Comparison of ENCODE assay signal across 21 mouse cellular contexts in the genomic region with DNA sequence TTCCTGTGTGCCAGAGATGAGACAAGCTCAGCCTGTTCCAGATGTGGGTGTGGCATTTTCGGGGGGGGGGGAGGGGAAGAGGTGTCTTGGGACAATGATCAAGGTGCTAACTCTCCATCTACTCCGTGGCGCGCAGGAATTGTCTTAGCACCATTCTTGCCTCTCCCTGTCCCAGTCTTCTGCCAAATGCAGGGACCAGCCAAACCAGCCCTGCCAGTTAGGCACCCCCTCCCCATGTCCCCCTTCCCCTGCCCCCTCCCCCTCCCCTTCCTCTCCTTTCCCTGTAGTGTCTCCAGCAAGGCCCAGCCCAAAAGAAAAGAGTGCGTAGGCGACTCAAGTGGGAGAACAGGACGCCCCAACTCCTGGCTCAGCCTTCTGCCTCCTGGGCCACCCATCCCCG. TPM values are rescaled to one million over a fixed set of nuclear protein-coding genes. Genes with fewer than 3 reads are reported as not detected.
DNase-seq lines count a peak whose midpoint lies in the region; ATAC-seq and TF ChIP-seq lines count a peak whose summit lies in the region.
"Had no signal": no experiment of that assay in that cellular context is flagged by ENCODE, and none has a peak within 500 bp of the region (broad histone marks: within the 10 kb centered on the region; RNA-seq: fewer than 3 reads in every experiment).

No protein-coding gene starts in this region.

- H3K9ac ChIP-seq in limb, embryonic 15.5 days = no peak overlapping the region
- H3K9ac ChIP-seq in stomach, embryonic 14.5 days (replicated peaks; ENCODE audit: low read depth, low read length) = no peak overlapping the region
- no peak overlapping the region for H3K9ac ChIP-seq in stomach, postnatal 0 days (ENCODE audit: low read length)
- no peak overlapping the region for H3K9ac ChIP-seq in embryonic facial prominence, embryonic 14.5 days (ENCODE audit: low read depth, low read length)
- no peak overlapping the region for H3K9ac ChIP-seq in forebrain, embryonic 11.5 days (ENCODE audit: low read length)
- H3K9ac ChIP-seq: forebrain, embryonic 13.5 days; forebrain, postnatal 0 days; heart, embryonic 15.5 days; hindbrain, embryonic 13.5 days had no signal

- H3K4me3 ChIP-seq in limb, embryonic 15.5 days = no peak overlapping the region
- no peak overlapping the region for H3K4me3 ChIP-seq in limb, embryonic 10.5 days
- H3K4me3 ChIP-seq in stomach, embryonic 14.5 days (ENCODE audit: low read depth, low read length) = no peak overlapping the region
- H3K4me3 ChIP-seq in stomach, postnatal 0 days (ENCODE audit: low read depth, low read length) = no peak overlapping the region
- H3K4me3 ChIP-seq in embryonic facial prominence, embryonic 14.5 days (ENCODE audit: low read depth, low read length) = no peak overlapping the region
- H3K4me3 ChIP-seq in forebrain, embryonic 11.5 days (ENCODE audit: low read depth, low read length) = no peak overlapping the region
- H3K4me3 ChIP-seq: forebrain, embryonic 13.5 days; heart, adult 2 months; heart, embryonic 15.5 days; hindbrain, embryonic 13.5 days had no signal

- 0 out of 2 replicates have a peak, but pooled peaks cover 7% of the 10 kb centered on the region for H3K4me1 ChIP-seq in limb, embryonic 15.5 days
- no peaks in the 10 kb centered on the region for H3K4me1 ChIP-seq in limb, embryonic 10.5 days
- H3K4me1 ChIP-seq in stomach, embryonic 14.5 days (ENCODE audit: control insufficient read depth, insufficient read depth, low read length) = no peaks in the 10 kb centered on the region
- no peaks in the 10 kb centered on the region for H3K4me1 ChIP-seq in stomach, postnatal 0 days (replicated peaks; ENCODE audit: control insufficient read depth, insufficient read depth)
- H3K4me1 ChIP-seq in embryonic facial prominence, embryonic 14.5 days (ENCODE audit: control insufficient read depth, insufficient read depth, low read length) = no peaks in the 10 kb centered on the region
- no peaks in the 10 kb centered on the region for H3K4me1 ChIP-seq in forebrain, embryonic 11.5 days (replicated peaks; ENCODE audit: control insufficient read depth, insufficient read depth, low read length)
- H3K4me1 ChIP-seq: forebrain, embryonic 13.5 days; heart, embryonic 15.5 days; hindbrain, embryonic 13.5 days had no signal

- ATAC-seq in limb, embryonic 15.5 days (ENCODE audit: insufficient number of reproducible peaks, low FRiP score, low TSS enrichment, low read depth) = peak; percentile 56; the same call in 1 of the 2 replicates
- 0 out of 2 replicates have a peak, but pooled peaks have one; percentile 28 for ATAC-seq in stomach, embryonic 14.5 days (ENCODE audit: insufficient number of reproducible peaks, insufficient read depth, low FRiP score, low read depth)
- ATAC-seq in stomach, postnatal 0 days (ENCODE audit: low FRiP score, low TSS enrichment) = no peak
- peak; percentile 84 for ATAC-seq in embryonic facial prominence, embryonic 14.5 days (ENCODE audit: low read depth)
- ATAC-seq in forebrain, embryonic 11.5 days (replicated peaks; ENCODE audit: low FRiP score) = no peak
- ATAC-seq: forebrain, embryonic 13.5 days; forebrain, postnatal 0 days; Patski had no signal

- TF ChIP-seq CTCF in stomach, postnatal 0 days (IDR thresholded peaks at IDR 0.05; ENCODE audit: low read depth) = no peak

- no peak overlapping the region; the same call in 1 of the 2 replicates for H3K27ac ChIP-seq in limb, embryonic 15.5 days
- no peak overlapping the region for H3K27ac ChIP-seq in limb, embryonic 10.5 days
- H3K27ac ChIP-seq in stomach, embryonic 14.5 days (ENCODE audit: low read length) = no peak overlapping the region
- no peak overlapping the region for H3K27ac ChIP-seq in stomach, postnatal 0 days (replicated peaks)
- no peak overlapping the region for H3K27ac ChIP-seq in embryonic facial prominence, embryonic 14.5 days (replicated peaks; ENCODE audit: low read depth, low read length)
- no peak overlapping the region for H3K27ac ChIP-seq in forebrain, embryonic 11.5 days (ENCODE audit: low read depth, low read length)
- H3K27ac ChIP-seq: forebrain, embryonic 13.5 days; heart, adult 2 months; heart, embryonic 15.5 days; hindbrain, embryonic 13.5 days had no signal

- DNase-seq in limb, embryonic 10.5 days (ENCODE audit: low spot score) = no peak
- DNase-seq in stomach, postnatal 0 days (ENCODE audit: low spot score) = no peak
- peak; percentile 66 for DNase-seq in embryonic facial prominence, embryonic 14.5 days (ENCODE audit: low spot score)
- DNase-seq in forebrain, embryonic 11.5 days (ENCODE audit: low spot score) = no peak
- DNase-seq: adrenal gland, adult 2 months; adrenal gland, postnatal 25 days; cerebellum, adult 18-20 months; cerebellum, adult 9-11 months; cerebellum, postnatal 36 days; forebrain, postnatal 0 days; gastrocnemius, postnatal 14 days; heart, adult 2 months; heart, postnatal 14 days had no signal

- H3K9me3 ChIP-seq in limb, embryonic 15.5 days = no peaks in the 10 kb centered on the region
- no peaks in the 10 kb centered on the region for H3K9me3 ChIP-seq in limb, embryonic 10.5 days (replicated peaks)
- no peaks in the 10 kb centered on the region for H3K9me3 ChIP-seq in stomach, embryonic 14.5 days (ENCODE audit: control insufficient read depth, low read depth, low read length)
- H3K9me3 ChIP-seq in stomach, postnatal 0 days (ENCODE audit: control insufficient read depth, low read length) = no peaks in the 10 kb centered on the region
- H3K9me3 ChIP-seq in embryonic facial prominence, embryonic 14.5 days (ENCODE audit: control insufficient read depth, low read length) = no peaks in the 10 kb centered on the region
- no peaks in the 10 kb centered on the region for H3K9me3 ChIP-seq in forebrain, embryonic 11.5 days (ENCODE audit: control insufficient read depth, low read length)
- H3K9me3 ChIP-seq: forebrain, embryonic 13.5 days; heart, embryonic 15.5 days; hindbrain, embryonic 13.5 days had no signal

- H3K36me3 ChIP-seq in limb, embryonic 15.5 days = no peaks in the 10 kb centered on the region
- H3K36me3 ChIP-seq in limb, embryonic 10.5 days = no peaks in the 10 kb centered on the region
- H3K36me3 ChIP-seq in stomach, embryonic 14.5 days (ENCODE audit: control insufficient read depth, insufficient read depth, low read length) = no peaks in the 10 kb centered on the region
- no peaks in the 10 kb centered on the region for H3K36me3 ChIP-seq in stomach, postnatal 0 days (ENCODE audit: control insufficient read depth, insufficient read depth, low read length)
- H3K36me3 ChIP-seq in embryonic facial prominence, embryonic 14.5 days (ENCODE audit: control insufficient read depth, insufficient read depth, low read length) = no peaks in the 10 kb centered on the region
- no peaks in the 10 kb centered on the region for H3K36me3 ChIP-seq in forebrain, embryonic 11.5 days (ENCODE audit: control insufficient read depth, insufficient read depth, low read length)
- H3K36me3 ChIP-seq: heart, embryonic 15.5 days; hindbrain, embryonic 13.5 days had no signal

- H3K27me3 ChIP-seq in limb, embryonic 15.5 days = no peaks in the 10 kb centered on the region
- no peaks in the 10 kb centered on the region for H3K27me3 ChIP-seq in limb, embryonic 10.5 days (ENCODE audit: low read depth, poor library complexity, severe bottlenecking)
- H3K27me3 ChIP-seq in stomach, embryonic 14.5 days (ENCODE audit: control insufficient read depth, insufficient read depth, low read length) = no peaks in the 10 kb centered on the region
- no peaks in the 10 kb centered on the region for H3K27me3 ChIP-seq in stomach, postnatal 0 days (ENCODE audit: control insufficient read depth, insufficient read depth, low read length)
- no peaks in the 10 kb centered on the region for H3K27me3 ChIP-seq in embryonic facial prominence, embryonic 14.5 days (replicated peaks; ENCODE audit: control insufficient read depth, insufficient read depth, low read length)
- H3K27me3 ChIP-seq in forebrain, embryonic 11.5 days (ENCODE audit: control insufficient read depth, insufficient read depth, low read length) = no peaks in the 10 kb centered on the region
- H3K27me3 ChIP-seq: forebrain, embryonic 13.5 days; Patski had no signal

- no peak for TF ChIP-seq EP300 in stomach, postnatal 0 days (optimal IDR thresholded peaks at IDR 0.05)

- 38% methylated on average over 8 of the region's 8 CpGs for WGBS in limb, embryonic 15.5 days
- 41% methylated on average over 8 of the region's 8 CpGs for WGBS in limb, embryonic 10.5 days
- WGBS in stomach, embryonic 14.5 days = 46% methylated on average over 8 of the region's 8 CpGs
- 41% methylated on average over 6 of the region's 8 CpGs for WGBS in stomach, postnatal 0 days
- WGBS in embryonic facial prominence, embryonic 14.5 days = 57% methylated on average over 7 of the region's 8 CpGs
- WGBS in forebrain, embryonic 11.5 days = 51% methylated on average over 8 of the region's 8 CpGs

- no peak overlapping the region for H3K4me2 ChIP-seq in limb, embryonic 15.5 days
- H3K4me2 ChIP-seq in stomach, embryonic 14.5 days (replicated peaks; ENCODE audit: low read depth, low read length) = no peak overlapping the region
- H3K4me2 ChIP-seq in stomach, postnatal 0 days (replicated peaks; ENCODE audit: low read depth) = no peak overlapping the region
- H3K4me2 ChIP-seq in embryonic facial prominence, embryonic 14.5 days (ENCODE audit: low read depth, low read length) = no peak overlapping the region
- no peak overlapping the region for H3K4me2 ChIP-seq in forebrain, embryonic 11.5 days (ENCODE audit: low read depth, low read length, severe bottlenecking)
- H3K4me2 ChIP-seq: forebrain, embryonic 13.5 days; heart, embryonic 11.5 days; heart, embryonic 15.5 days; hindbrain, embryonic 13.5 days had no signal

RNA-seq across cellular contexts. Expression of a gene that starts 16.8 kb away (rescaled TPM):
- polyA plus RNA-seq in limb, embryonic 15.5 days (2015; fragmentation: Nextera tagmentation; extraction: Ambion mirVana) = 1.6 and 2.0 TPM in 2 replicates
- 2.2 and 3.2 TPM in 2 replicates for polyA plus RNA-seq in limb, embryonic 10.5 days (2016; fragmentation: Nextera tagmentation; extraction: Ambion mirVana)
- polyA plus RNA-seq in stomach, embryonic 14.5 days (2014; fragmentation: Nextera tagmentation; extraction: Ambion mirVana) = 2.5 and 3.3 TPM in 2 replicates
- 0.15 and 0.27 TPM in 2 replicates for polyA plus RNA-seq in stomach, postnatal 0 days (2015; fragmentation: Nextera tagmentation; extraction: Ambion mirVana)
- 0.67 and 1.5 TPM in 2 replicates for polyA plus RNA-seq in embryonic facial prominence, embryonic 14.5 days (2014; fragmentation: Nextera tagmentation; extraction: Ambion mirVana)
- 5.2 and 6.6 TPM in 2 replicates for polyA plus RNA-seq in forebrain, embryonic 11.5 days (2014; fragmentation: Nextera tagmentation; extraction: Ambion mirVana)
- polyA plus RNA-seq: activated CD4-positive, CD25-positive, alpha-beta regulatory T cell, adult 4 months; heart, embryonic 15.5 days had no signal

RNA-seq across cellular contexts. Expression of a gene that starts 17.7 kb away (rescaled TPM):
- polyA plus RNA-seq in limb, embryonic 15.5 days (2015; fragmentation: Nextera tagmentation; extraction: Ambion mirVana) = 82.1 and 91.0 TPM in 2 replicates
- 1.8 and 2.1 TPM in 2 replicates for polyA plus RNA-seq in limb, embryonic 10.5 days (2016; fragmentation: Nextera tagmentation; extraction: Ambion mirVana)
- 2.8 and 3.6 TPM in 2 replicates for polyA plus RNA-seq in stomach, embryonic 14.5 days (2014; fragmentation: Nextera tagmentation; extraction: Ambion mirVana)
- 83.2 and 87.1 TPM in 2 replicates for polyA plus RNA-seq in stomach, postnatal 0 days (2015; fragmentation: Nextera tagmentation; extraction: Ambion mirVana)
- polyA plus RNA-seq in embryonic facial prominence, embryonic 14.5 days (2014; fragmentation: Nextera tagmentation; extraction: Ambion mirVana) = 14.2 and 16.3 TPM in 2 replicates
- 1.4 and 1.6 TPM in 2 replicates for polyA plus RNA-seq in forebrain, embryonic 11.5 days (2014; fragmentation: Nextera tagmentation; extraction: Ambion mirVana)

RNA-seq across cellular contexts. Expression of a gene that starts 41.2 kb away (rescaled TPM):
- polyA plus RNA-seq in limb, embryonic 15.5 days (2015; fragmentation: Nextera tagmentation; extraction: Ambion mirVana) = not detected in 2 replicates
- polyA plus RNA-seq in limb, embryonic 10.5 days (2016; fragmentation: Nextera tagmentation; extraction: Ambion mirVana) = not detected in 2 replicates
- 0.38 TPM in 1 of 2 replicates, not detected in the other for polyA plus RNA-seq in stomach, embryonic 14.5 days (2014; fragmentation: Nextera tagmentation; extraction: Ambion mirVana)
- polyA plus RNA-seq in stomach, postnatal 0 days (2015; fragmentation: Nextera tagmentation; extraction: Ambion mirVana) = 0.39 and 0.56 TPM in 2 replicates
- not detected in 2 replicates for polyA plus RNA-seq in embryonic facial prominence, embryonic 14.5 days (2014; fragmentation: Nextera tagmentation; extraction: Ambion mirVana)
- not detected in 2 replicates for polyA plus RNA-seq in forebrain, embryonic 11.5 days (2014; fragmentation: Nextera tagmentation; extraction: Ambion mirVana)
- polyA plus RNA-seq: activated CD4-positive, CD25-positive, alpha-beta regulatory T cell, adult 4 months; adrenal gland, adult 2 months; forebrain, embryonic 13.5 days; forebrain, postnatal 0 days; heart, adult 2 months; heart, embryonic 11.5 days; heart, embryonic 15.5 days; hindbrain, embryonic 13.5 days; Patski had no signal

RNA-seq across cellular contexts. Expression of a gene that starts 45.8 kb away (rescaled TPM):
- polyA plus RNA-seq in limb, embryonic 15.5 days (2015; fragmentation: Nextera tagmentation; extraction: Ambion mirVana) = 0.76 and 0.78 TPM in 2 replicates
- polyA plus RNA-seq in limb, embryonic 10.5 days (2016; fragmentation: Nextera tagmentation; extraction: Ambion mirVana) = 2.1 and 2.4 TPM in 2 replicates
- polyA plus RNA-seq in stomach, embryonic 14.5 days (2014; fragmentation: Nextera tagmentation; extraction: Ambion mirVana) = 3.1 and 4.1 TPM in 2 replicates
- polyA plus RNA-seq in stomach, postnatal 0 days (2015; fragmentation: Nextera tagmentation; extraction: Ambion mirVana) = 21.6 and 24.8 TPM in 2 replicates
- polyA plus RNA-seq in embryonic facial prominence, embryonic 14.5 days (2014; fragmentation: Nextera tagmentation; extraction: Ambion mirVana) = 0.36 and 0.39 TPM in 2 replicates
- 0.80 and 1.2 TPM in 2 replicates for polyA plus RNA-seq in forebrain, embryonic 11.5 days (2014; fragmentation: Nextera tagmentation; extraction: Ambion mirVana)
- polyA plus RNA-seq: activated CD4-positive, CD25-positive, alpha-beta regulatory T cell, adult 4 months; forebrain, postnatal 0 days had no signal

RNA-seq across cellular contexts. Expression of a gene that starts 47.6 kb away (rescaled TPM):
- 87.9 and 98.8 TPM in 2 replicates for polyA plus RNA-seq in limb, embryonic 15.5 days (2015; fragmentation: Nextera tagmentation; extraction: Ambion mirVana)
- 170 TPM in 2 replicates for polyA plus RNA-seq in limb, embryonic 10.5 days (2016; fragmentation: Nextera tagmentation; extraction: Ambion mirVana)
- polyA plus RNA-seq in stomach, embryonic 14.5 days (2014; fragmentation: Nextera tagmentation; extraction: Ambion mirVana) = 89.3 and 92.6 TPM in 2 replicates
- polyA plus RNA-seq in stomach, postnatal 0 days (2015; fragmentation: Nextera tagmentation; extraction: Ambion mirVana) = 59.7 and 62.4 TPM in 2 replicates
- 96.4 and 106 TPM in 2 replicates for polyA plus RNA-seq in embryonic facial prominence, embryonic 14.5 days (2014; fragmentation: Nextera tagmentation; extraction: Ambion mirVana)
- polyA plus RNA-seq in forebrain, embryonic 11.5 days (2014; fragmentation: Nextera tagmentation; extraction: Ambion mirVana) = 194 and 207 TPM in 2 replicates

Comparison
In these comparisons a context has a peak if more than half of its experiments do, and no peak if none do; other contexts are left out.
1. ATAC-seq: peak in limb, embryonic 15.5 days (single experiment), stomach, embryonic 14.5 days (single experiment) and embryonic facial prominence, embryonic 14.5 days (single experiment); none in stomach, postnatal 0 days (single experiment) and forebrain, embryonic 11.5 days (single experiment).